Mouse (Mus musculus): ENCODE data around the gene Nmral1.

DNA sequence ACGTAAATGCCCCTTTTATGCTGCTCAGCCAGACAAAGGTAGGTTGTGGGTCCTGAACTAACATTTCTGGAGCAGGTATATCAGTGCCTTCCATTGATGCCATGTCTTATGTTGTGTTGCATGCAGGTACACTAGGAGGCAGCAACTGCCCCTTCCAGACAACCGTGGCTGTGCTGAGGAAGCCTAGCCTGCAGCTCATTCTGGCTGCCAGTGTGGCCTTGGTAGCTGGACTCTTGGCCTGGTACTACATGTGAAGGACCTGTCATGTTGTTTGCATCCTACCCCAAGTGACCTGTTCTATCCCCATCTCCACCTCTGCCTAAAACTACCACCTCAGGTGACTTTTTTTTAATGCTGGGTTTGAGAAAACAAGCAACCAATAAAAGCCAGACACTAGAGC, 46.7 kb upstream of the Nmral1 start:
- no peak for TF ChIP-seq CTCF (IDR thresholded peaks at IDR 0.05; ENCODE audit: control insufficient read depth, insufficient read depth, insufficient replicate concordance, low read depth, low read length)
- no peak for TF ChIP-seq POLR2A (IDR thresholded peaks at IDR 0.05; ENCODE audit: control insufficient read depth, low read depth, low read length)
